In genomic region chrX:169320668-169321005, GRCm38 (mm10) we compare ENCODE assay signal across 1 mouse cellular context.
TF ChIP-seq lines count a peak whose summit lies in the region.

No protein-coding gene starts in this region.

TF ChIP-seq in CH12.LX, 34 proteins besides CTCF, POLR2A, EP300 and RAD21:
- peak; percentile 44; the same call in 1 of the 2 replicates for TF ChIP-seq SIN3A (IDR thresholded peaks at IDR 0.05; ENCODE audit: low read length)
